Mouse (Mus musculus) ovary, postnatal 36 days (tissue): Measurements from ENCODE around the gene Lca5l.

Experiments
- DNase-seq: peaks from one replicate; pipeline ENCODE4 v3.0.0; 2022; ENCODE audit warnings: low spot score, mixed read lengths

Lca5l gene

DNA sequence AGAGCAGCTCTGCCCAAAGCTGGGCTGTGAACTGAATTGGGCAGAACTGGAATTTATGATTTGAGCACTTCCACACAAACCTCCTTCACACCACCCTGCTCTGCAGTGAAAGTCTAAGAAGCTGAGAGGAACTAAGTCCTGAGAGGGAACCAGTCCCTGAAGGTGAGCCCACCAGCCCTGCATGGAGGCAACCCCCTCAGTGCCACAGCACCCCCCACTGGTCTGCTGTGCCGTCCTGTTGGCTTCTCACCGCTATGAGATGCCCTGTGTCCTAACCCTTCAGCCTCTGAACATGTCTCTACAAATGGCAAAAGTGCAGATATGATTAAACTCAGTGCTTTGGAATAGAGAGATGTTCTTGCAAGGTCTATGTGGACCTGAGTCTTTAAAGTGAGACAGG is 79.3 kb downstream of the Lca5l start:
- DNase-seq = no peak

DNA sequence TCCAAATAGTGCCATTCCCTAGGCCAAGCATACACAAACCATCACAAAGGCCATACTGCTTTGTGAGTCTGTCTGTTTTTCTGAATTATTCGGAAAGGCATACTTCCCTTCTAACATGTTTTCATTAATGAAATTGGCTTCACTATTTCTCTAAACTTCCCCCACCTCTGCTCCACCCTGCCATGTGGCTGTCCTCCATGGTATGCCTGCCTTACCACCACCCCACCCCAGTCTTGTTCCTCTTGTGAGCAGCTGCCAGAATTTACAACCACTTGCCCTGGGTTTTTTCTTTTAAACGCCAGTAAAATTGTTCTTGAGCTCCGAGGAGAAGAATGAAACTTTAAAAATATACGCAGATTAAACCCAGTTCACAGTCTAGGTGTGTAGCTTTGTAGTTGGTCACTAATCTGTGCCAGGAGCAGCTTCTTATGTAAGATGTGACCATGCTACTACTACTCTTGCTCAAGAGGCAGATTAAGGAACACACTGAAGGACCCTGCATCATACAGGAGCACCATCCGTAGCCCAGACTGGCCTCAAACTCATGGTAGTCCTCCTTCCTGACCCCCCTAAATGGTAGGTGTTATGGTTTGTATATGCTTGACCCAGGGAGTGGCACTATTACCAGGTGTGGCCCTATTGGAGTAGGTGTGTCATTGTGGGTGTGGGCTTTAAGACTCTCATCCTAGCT is 81.3 kb downstream of the Lca5l start:
- no peak for DNase-seq

DNA sequence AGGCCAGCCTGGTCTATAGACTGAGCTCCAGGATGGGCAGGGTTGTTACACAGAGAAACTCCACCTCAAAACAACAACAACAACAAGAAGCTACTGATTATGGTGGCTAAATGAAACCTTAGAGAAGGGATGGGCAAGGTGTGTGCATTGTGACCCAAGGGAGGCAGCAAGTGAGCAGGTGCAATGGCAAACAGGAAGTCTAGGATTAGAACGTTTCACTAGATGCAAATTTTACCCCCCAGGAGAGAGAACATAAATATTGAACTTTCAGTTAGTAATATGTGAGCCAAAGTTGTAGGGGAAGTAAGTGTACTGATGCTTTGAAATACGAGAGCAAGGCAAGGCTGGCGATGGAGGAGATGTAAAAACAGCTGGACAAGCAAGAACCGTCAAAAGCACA is 82.4 kb downstream of the Lca5l start:
- DNase-seq = no peak
